Mouse (Mus musculus): Measurements from ENCODE around the gene Syne1.

The Syne1 gene

GRCm38 (mm10) chr10:5207905-5208641 lies 343.2 kb downstream of the Syne1 start:
- in situ Hi-C loops (cut with MboI, MseI): no loop called here

GRCm38 (mm10) chr10:5205977-5206376 lies 345.3 kb downstream of the Syne1 start:
- in situ Hi-C loops (cut with MboI, MseI): no loop called here

GRCm38 (mm10) chr10:5205570-5205969 lies 345.7 kb downstream of the Syne1 start:
- in situ Hi-C loops (cut with MboI, MseI): no loop called here

GRCm38 (mm10) chr10:5203837-5204236 lies 347.4 kb downstream of the Syne1 start:
- in situ Hi-C loops (cut with MboI, MseI): no loop called here

- in situ Hi-C loops (cut with MboI, MseI): no loop called here
Observed at GRCm38 (mm10) chr10:5197356-5197755, 353.9 kb downstream of the Syne1 start.

- in situ Hi-C loops (cut with MboI, MseI): no loop called here
Observed at GRCm38 (mm10) chr10:5196267-5196666, 355.0 kb downstream of the Syne1 start.

GRCm38 (mm10) chr10:5195288-5195687 lies 356.0 kb downstream of the Syne1 start:
- in situ Hi-C loops (cut with MboI, MseI): no loop called here

GRCm38 (mm10) chr10:5194671-5195234 lies 356.5 kb downstream of the Syne1 start:
- in situ Hi-C loops (cut with MboI, MseI): no loop called here

- in situ Hi-C loops (cut with MboI, MseI): no loop called here
Observed at GRCm38 (mm10) chr10:5194081-5194670, 357.1 kb downstream of the Syne1 start.

- in situ Hi-C loops (cut with MboI, MseI): no loop called here
Observed at GRCm38 (mm10) chr10:5192861-5193490, 358.3 kb downstream of the Syne1 start.

GRCm38 (mm10) chr10:5190756-5191155 lies 360.5 kb downstream of the Syne1 start:
- in situ Hi-C loops (cut with MboI, MseI): no loop called here

- in situ Hi-C loops (cut with MboI, MseI): no loop called here
Observed at GRCm38 (mm10) chr10:5188890-5189289, 362.4 kb downstream of the Syne1 start.

- in situ Hi-C loops (cut with MboI, MseI): no loop called here
Observed at GRCm38 (mm10) chr10:5185156-5186083, 365.9 kb downstream of the Syne1 start.

- in situ Hi-C loops (cut with MboI, MseI): no loop called here
Observed at GRCm38 (mm10) chr10:5181771-5182176, 369.5 kb downstream of the Syne1 start.

- in situ Hi-C loops (cut with MboI, MseI): no loop called here
Observed at GRCm38 (mm10) chr10:5179891-5180290, 371.4 kb downstream of the Syne1 start.

GRCm38 (mm10) chr10:5177446-5178015 lies 373.8 kb downstream of the Syne1 start:
- in situ Hi-C loops (cut with MboI, MseI): no loop called here

- in situ Hi-C loops (cut with MboI, MseI): no loop called here
Observed at GRCm38 (mm10) chr10:5176371-5176770, 374.9 kb downstream of the Syne1 start.

GRCm38 (mm10) chr10:5170425-5170824 lies 380.9 kb downstream of the Syne1 start:
- in situ Hi-C loops (cut with MboI, MseI): no loop called here

- in situ Hi-C loops (cut with MboI, MseI): loop anchor here (5.0 kb wide), 1 partner anchor 760 kb away; no protein-coding TSS in a partner anchor
Observed at GRCm38 (mm10) chr10:5167481-5167880, 383.8 kb downstream of the Syne1 start.

- in situ Hi-C loops (cut with MboI, MseI): loop anchor here (5.0 kb wide), 1 partner anchor 758 kb away; no protein-coding TSS in a partner anchor
Observed at GRCm38 (mm10) chr10:5165439-5165838, 385.8 kb downstream of the Syne1 start.

- in situ Hi-C loops (cut with MboI, MseI): no loop called here
Observed at GRCm38 (mm10) chr10:5163770-5164169, 387.5 kb downstream of the Syne1 start.

Data from regulatory T cell (primary cell).